Mouse (Mus musculus): Measurements from ENCODE around the gene Eno1. TPM values are rescaled to one million over a fixed set of nuclear protein-coding genes. Genes with fewer than 3 reads are reported as not detected.
A peak's percentile ranks its signal among the peaks of the same experiment; 100 is the strongest.

Eno1 gene
- polyA plus RNA-seq, 1 experiment from 2014 or later: 1,690 TPM

DNA sequence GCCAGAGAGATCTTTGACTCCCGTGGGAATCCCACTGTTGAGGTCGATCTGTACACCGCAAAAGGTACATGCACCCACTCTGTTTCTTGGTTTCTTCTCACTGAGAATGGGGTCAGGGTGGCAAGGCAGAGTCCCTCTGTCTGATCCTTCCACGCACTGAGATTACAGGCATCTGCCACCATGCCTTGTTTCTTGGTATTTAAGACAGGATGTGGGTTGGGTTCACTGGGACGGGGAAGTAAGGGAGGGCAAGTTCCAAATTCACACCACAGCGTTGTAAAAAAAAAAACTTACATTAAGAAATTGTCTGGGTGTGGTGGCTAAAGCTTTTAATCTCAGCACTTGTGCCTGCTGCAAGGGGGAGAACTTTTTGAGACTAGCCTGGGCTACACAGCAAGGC lies 3.0 kb downstream of the Eno1 start:
- WGBS: 20% methylated on average over 6 of the region's 6 CpGs
- peak overlapping the region; percentile 72 for H3K4me2 ChIP-seq
- no peaks in the 10 kb centered on the region for H3K9me3 ChIP-seq (replicated peaks)
- H3K4me3 ChIP-seq: peak overlapping the region; percentile 86
- peak overlapping the region; percentile 97 for H3K9ac ChIP-seq
- peaks cover 43% of the 10 kb centered on the region for H3K36me3 ChIP-seq
- no peaks in the 10 kb centered on the region for H3K27me3 ChIP-seq
- ATAC-seq (replicated peaks; ENCODE audit: insufficient number of reproducible peaks, insufficient read depth, low FRiP score, low read depth): no peak
- peak overlapping the region; percentile 98 for H3K27ac ChIP-seq
- H3K4me1 ChIP-seq (replicated peaks): peaks cover 59% of the 10 kb centered on the region

DNA sequence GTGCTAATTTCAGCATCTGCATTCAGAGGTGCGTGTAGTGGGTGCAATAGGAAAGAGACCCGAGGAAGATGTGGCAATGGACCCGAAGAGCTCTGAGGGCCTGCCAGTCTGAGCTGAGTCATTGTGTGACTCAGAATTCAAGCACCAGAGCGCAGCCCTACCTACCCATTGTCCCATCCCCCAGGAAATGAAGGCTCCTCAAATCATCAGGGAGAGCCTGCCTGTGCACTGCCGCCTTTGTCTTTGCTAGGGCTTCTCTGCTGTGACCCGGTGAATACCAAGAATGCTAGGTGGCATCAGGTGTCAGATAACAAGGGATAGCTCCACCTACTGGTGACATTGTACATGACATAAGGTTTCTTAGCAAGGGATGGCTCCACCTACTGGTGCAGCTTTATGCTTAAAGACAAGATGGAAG lies 3.4 kb downstream of the Eno1 start:
- ATAC-seq (replicated peaks; ENCODE audit: insufficient number of reproducible peaks, insufficient read depth, low FRiP score, low read depth): no peak
- peaks cover 48% of the 10 kb centered on the region for H3K36me3 ChIP-seq
- peak overlapping the region; percentile 86 for H3K4me3 ChIP-seq
- WGBS: 5% methylated on average over 6 of the region's 6 CpGs
- no peaks in the 10 kb centered on the region for H3K9me3 ChIP-seq (replicated peaks)
- H3K27me3 ChIP-seq: no peaks in the 10 kb centered on the region
- H3K9ac ChIP-seq: peak overlapping the region; percentile 97; the same call in 1 of the 2 replicates
- H3K4me1 ChIP-seq (replicated peaks): peaks cover 55% of the 10 kb centered on the region
- H3K27ac ChIP-seq: peak overlapping the region; percentile 98
- H3K4me2 ChIP-seq: peak overlapping the region; percentile 72

DNA sequence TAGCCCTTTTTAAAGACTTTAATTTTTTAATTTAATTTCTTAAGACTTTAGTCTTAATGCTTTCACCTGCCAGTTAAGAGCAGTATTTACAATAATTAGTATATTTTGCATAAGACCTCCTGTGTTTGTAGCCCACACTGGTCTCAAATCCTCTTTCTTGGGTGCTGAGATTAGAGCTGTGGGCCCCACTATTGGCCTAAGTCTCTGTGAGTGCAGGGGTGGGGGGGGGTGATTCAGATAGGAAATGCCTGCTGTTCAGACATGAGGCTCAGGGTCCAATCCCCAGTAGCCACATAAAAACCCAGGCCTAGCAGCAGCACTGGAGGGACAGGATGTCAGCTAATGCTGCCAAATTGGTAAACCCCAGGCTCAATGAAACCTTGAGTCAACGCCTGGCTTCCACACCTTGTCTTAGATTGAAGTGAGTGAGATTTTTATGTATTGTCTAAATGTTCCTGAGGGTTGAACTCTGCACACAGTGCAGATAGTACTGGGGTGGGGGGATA lies 3.9 kb downstream of the Eno1 start:
- ATAC-seq (replicated peaks; ENCODE audit: insufficient number of reproducible peaks, insufficient read depth, low FRiP score, low read depth): no peak
- Histone ChIP-seq H3K9ac (peak overlapping the region; percentile 25; the same call in 1 of the 2 replicates), H3K27ac (peak overlapping the region; percentile 49), H3K4me1 (replicated peaks) (peaks cover 50% of the 10 kb centered on the region), H3K36me3 (peaks cover 52% of the 10 kb centered on the region), H3K4me3 (peak overlapping the region; percentile 86), H3K4me2 (peak overlapping the region; percentile 72), H3K9me3 (replicated peaks) (no peaks in the 10 kb centered on the region), H3K27me3 (no peaks in the 10 kb centered on the region)
- WGBS: 62% methylated on average over 1 of the region's 1 CpGs

DNA sequence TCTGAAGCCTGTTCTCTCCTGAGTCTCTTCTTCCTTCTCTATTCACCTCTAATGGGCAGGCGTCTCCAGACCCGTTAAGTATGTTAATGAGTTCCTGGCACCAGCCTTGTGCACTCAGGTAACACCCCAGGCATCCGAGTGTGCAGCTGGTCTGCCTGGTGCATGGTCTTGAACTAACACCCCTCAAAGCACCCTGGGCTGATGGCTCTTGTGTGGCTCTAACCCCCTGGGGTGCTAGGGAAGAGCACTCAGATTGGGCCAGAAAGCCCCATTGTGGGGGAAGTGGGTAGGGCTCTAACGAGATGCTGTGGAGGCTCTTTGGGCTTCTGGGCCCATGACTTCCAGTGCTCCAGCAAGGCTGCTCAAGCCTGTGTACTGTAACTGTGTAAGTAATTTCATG lies 5.2 kb downstream of the Eno1 start:
- peak overlapping the region; percentile 72 for H3K4me2 ChIP-seq
- H3K9ac ChIP-seq: peak overlapping the region; percentile 33; the same call in 1 of the 2 replicates
- H3K36me3 ChIP-seq: peaks cover 64% of the 10 kb centered on the region
- 65% methylated on average over 4 of the region's 4 CpGs for WGBS
- peaks cover 59% of the 10 kb centered on the region for H3K4me1 ChIP-seq (replicated peaks)
- no peaks in the 10 kb centered on the region for H3K9me3 ChIP-seq (replicated peaks)
- H3K27ac ChIP-seq: peak overlapping the region; percentile 49; the same call in 1 of the 2 replicates
- no peak for ATAC-seq (replicated peaks; ENCODE audit: insufficient number of reproducible peaks, insufficient read depth, low FRiP score, low read depth)
- peak overlapping the region; percentile 7; the same call in 1 of the 2 replicates for H3K4me3 ChIP-seq
- no peaks in the 10 kb centered on the region for H3K27me3 ChIP-seq

DNA sequence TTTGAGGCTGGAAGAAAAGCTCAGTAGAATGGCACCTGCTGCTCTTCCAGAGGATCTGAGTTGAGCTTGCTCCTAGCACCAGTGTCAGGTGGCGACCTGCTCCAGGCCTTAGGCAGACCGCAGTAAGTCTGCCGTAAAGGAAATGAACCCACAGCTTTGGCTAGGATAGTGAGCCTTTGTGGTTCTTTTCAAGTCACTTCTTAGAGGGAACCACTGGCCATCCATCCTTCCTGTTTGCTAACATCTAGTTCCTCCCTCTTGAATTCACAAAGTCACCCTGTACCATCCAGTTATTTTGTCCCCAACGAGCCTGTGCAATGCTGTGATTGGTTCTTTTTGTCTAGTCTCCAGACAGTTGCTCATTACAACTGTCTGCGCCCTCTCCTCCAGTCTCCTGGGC lies 6.2 kb downstream of the Eno1 start:
- Histone ChIP-seq H3K27me3 (no peaks in the 10 kb centered on the region), H3K9ac (0 out of 2 replicates have a peak overlapping the region, but pooled peaks have one; percentile 22), H3K9me3 (replicated peaks) (no peaks in the 10 kb centered on the region), H3K4me3 (no peak overlapping the region), H3K4me1 (replicated peaks) (peaks cover 61% of the 10 kb centered on the region), H3K36me3 (peaks cover 74% of the 10 kb centered on the region), H3K4me2 (no peak overlapping the region), H3K27ac (peak overlapping the region; percentile 10; the same call in 1 of the 2 replicates)
- no peak for ATAC-seq (replicated peaks; ENCODE audit: insufficient number of reproducible peaks, insufficient read depth, low FRiP score, low read depth)
- 65% methylated on average over 5 of the region's 5 CpGs for WGBS

DNA sequence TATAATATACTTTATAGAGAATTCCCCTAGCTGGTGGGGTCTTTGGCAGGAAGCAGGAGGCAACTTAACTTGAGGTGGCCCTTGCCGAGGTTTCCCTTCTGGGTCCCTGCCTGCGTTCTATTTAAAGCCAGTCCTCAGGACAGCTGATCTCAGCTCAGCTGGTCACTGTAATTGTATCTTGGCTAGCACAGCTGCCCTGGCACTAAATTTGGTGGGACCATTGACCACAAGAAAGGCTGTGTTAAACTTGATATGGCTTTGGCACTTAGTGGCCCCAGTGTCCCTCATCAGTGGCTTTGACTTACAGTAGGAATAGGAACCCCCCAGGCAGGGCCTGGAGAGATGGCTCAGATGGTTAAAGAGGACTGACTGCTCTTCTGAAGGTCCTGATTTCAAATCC lies 9.4 kb downstream of the Eno1 start:
- no peak for ATAC-seq (replicated peaks; ENCODE audit: insufficient number of reproducible peaks, insufficient read depth, low FRiP score, low read depth)
- no peak overlapping the region for H3K4me3 ChIP-seq
- peaks cover 95% of the 10 kb centered on the region for H3K36me3 ChIP-seq
- WGBS: 46% methylated on average over 2 of the region's 2 CpGs
- no peaks in the 10 kb centered on the region for H3K27me3 ChIP-seq
- no peaks in the 10 kb centered on the region for H3K9me3 ChIP-seq (replicated peaks)
- H3K27ac ChIP-seq: peak overlapping the region; percentile 56
- H3K4me1 ChIP-seq (replicated peaks): peaks cover 52% of the 10 kb centered on the region
- no peak overlapping the region for H3K4me2 ChIP-seq
- H3K9ac ChIP-seq: no peak overlapping the region

DNA sequence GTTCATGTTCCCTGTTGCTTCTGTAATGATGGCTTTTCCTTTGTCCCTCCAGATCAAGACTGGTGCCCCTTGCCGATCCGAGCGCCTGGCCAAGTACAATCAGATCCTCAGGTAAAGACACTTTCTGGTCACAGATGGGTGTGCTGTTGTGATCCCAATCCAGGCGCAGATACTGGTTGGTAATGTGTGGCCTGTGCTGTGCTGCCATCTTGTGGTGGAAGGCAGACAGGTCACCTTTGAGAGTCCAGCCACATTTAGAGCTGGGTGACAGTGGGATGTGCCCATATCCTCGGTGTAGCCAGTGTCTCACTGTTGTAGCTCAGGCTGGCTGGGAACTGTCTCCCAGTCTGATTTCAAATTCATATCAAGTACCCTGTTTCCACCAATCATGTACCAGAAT lies 11.5 kb downstream of the Eno1 start:
- no peak overlapping the region for H3K4me2 ChIP-seq
- no peak overlapping the region for H3K9ac ChIP-seq
- no peaks in the 10 kb centered on the region for H3K9me3 ChIP-seq (replicated peaks)
- H3K4me3 ChIP-seq: no peak overlapping the region
- 53% methylated on average over 5 of the region's 5 CpGs for WGBS
- H3K27ac ChIP-seq: no peak overlapping the region
- H3K4me1 ChIP-seq (replicated peaks): peaks cover 32% of the 10 kb centered on the region
- no peaks in the 10 kb centered on the region for H3K27me3 ChIP-seq
- ATAC-seq (replicated peaks; ENCODE audit: insufficient number of reproducible peaks, insufficient read depth, low FRiP score, low read depth): no peak
- H3K36me3 ChIP-seq: peaks cover 85% of the 10 kb centered on the region

DNA sequence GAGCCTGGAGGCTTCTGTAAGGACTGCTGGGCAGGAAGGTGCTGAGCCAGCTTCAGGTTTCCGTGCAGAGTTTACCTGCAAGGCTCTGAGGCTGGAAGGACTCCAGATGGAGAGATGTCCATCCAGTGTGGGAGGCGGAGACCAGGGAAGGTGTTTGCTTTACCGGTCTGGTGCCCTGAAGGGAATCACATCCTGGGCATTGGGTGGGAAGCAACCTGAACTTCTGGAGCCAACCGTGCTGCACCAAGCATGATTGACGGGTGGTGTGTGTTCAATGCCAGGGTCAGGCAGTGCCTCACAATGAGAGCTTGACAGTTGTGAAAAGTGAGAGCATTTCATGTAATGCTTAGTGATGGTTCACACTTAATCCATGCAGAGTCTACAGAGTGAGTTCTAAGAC lies 12.4 kb downstream of the Eno1 start:
- H3K4me1 ChIP-seq (replicated peaks): peaks cover 26% of the 10 kb centered on the region
- H3K36me3 ChIP-seq: peaks cover 77% of the 10 kb centered on the region
- no peak overlapping the region for H3K4me3 ChIP-seq
- H3K9ac ChIP-seq: no peak overlapping the region
- WGBS: 76% methylated on average over 5 of the region's 5 CpGs
- no peak overlapping the region for H3K4me2 ChIP-seq
- ATAC-seq (replicated peaks; ENCODE audit: insufficient number of reproducible peaks, insufficient read depth, low FRiP score, low read depth): no peak
- H3K27ac ChIP-seq: no peak overlapping the region
- no peaks in the 10 kb centered on the region for H3K9me3 ChIP-seq (replicated peaks)
- H3K27me3 ChIP-seq: no peaks in the 10 kb centered on the region

DNA sequence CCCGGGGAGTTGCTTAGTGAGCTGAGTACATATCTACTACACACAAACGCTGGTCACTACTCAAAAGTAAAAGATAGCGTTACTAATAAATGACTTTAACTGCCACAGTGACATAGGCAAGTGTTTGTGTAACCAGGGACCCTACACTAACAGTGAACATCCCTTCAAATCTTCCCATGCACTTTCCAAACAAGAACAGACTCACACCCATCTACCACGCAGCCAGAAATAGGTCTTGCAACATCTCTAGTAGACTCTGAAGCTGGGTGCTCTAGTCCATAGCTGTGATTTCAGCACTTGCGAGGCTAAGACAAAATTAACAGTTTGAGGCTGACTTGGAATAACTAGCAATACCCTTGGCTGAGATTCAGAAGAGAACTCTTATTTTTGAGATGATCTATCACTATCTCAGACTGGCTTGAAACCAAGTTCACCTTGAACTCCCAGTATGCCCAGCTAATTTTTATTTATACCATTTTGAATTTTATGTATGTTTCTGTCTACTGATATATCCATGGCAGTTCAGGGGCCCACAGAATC lies 13.3 kb downstream of the Eno1 start:
- WGBS: 60% methylated on average over 5 of the region's 5 CpGs
- no peak for ATAC-seq (replicated peaks; ENCODE audit: insufficient number of reproducible peaks, insufficient read depth, low FRiP score, low read depth)
- no peak overlapping the region for H3K4me3 ChIP-seq
- H3K36me3 ChIP-seq: peaks cover 68% of the 10 kb centered on the region
- no peaks in the 10 kb centered on the region for H3K27me3 ChIP-seq
- no peak overlapping the region for H3K9ac ChIP-seq
- peak overlapping the region; percentile 57; the same call in 1 of the 2 replicates for H3K27ac ChIP-seq
- no peaks in the 10 kb centered on the region for H3K9me3 ChIP-seq (replicated peaks)
- no peak overlapping the region for H3K4me2 ChIP-seq
- peaks cover 26% of the 10 kb centered on the region for H3K4me1 ChIP-seq (replicated peaks)

DNA sequence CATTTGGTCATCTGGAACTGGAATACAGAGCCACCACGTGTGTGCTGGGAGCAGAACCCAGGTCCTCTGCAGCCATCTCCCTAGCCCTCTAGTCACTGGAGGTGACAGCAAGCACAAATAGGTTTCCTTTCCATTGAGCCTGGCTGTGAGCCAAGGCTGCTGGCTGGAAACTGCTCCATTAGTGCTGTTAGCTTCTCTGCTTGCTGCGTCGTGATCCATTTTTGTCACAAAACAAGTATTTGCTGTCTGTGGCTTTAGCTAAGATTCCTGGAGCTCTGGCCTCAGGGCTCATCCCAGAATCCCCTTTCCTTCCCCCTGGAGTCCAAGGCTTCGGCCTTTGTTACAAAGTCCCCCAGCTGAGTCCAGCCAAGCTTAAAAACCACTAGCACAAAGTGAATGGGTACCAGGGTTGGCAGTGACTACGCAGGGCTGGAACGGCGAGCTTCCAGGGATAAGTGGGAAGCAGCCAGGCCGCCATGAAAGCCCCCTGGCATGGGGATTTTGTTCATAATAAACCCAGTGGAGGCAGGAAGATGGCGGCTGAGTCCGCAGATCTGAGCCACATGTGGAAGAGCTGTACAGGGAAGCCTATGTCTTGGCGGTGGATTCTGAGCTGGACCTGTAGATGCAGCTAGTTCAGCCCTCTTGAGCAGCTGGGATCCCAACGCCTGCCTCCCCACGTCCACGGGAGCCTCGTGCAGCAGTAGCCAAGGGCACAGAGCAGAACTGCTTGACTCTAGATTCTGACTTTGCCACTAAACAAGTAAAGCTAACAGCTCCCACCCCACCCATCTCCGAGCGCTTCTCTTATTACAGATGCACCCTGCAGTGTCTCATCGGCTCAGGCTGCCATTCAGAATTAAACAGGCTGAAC lies 14.3 kb downstream of the Eno1 start:
- Histone ChIP-seq H3K27me3 (no peaks in the 10 kb centered on the region), H3K4me3 (no peak overlapping the region), H3K4me2 (no peak overlapping the region), H3K36me3 (peaks cover 59% of the 10 kb centered on the region), H3K9ac (no peak overlapping the region), H3K27ac (peak overlapping the region; percentile 57), H3K4me1 (replicated peaks) (peaks cover 23% of the 10 kb centered on the region), H3K9me3 (replicated peaks) (no peaks in the 10 kb centered on the region)
- WGBS: 56% methylated on average over 18 of the region's 18 CpGs
- no peak for ATAC-seq (replicated peaks; ENCODE audit: insufficient number of reproducible peaks, insufficient read depth, low FRiP score, low read depth)

DNA sequence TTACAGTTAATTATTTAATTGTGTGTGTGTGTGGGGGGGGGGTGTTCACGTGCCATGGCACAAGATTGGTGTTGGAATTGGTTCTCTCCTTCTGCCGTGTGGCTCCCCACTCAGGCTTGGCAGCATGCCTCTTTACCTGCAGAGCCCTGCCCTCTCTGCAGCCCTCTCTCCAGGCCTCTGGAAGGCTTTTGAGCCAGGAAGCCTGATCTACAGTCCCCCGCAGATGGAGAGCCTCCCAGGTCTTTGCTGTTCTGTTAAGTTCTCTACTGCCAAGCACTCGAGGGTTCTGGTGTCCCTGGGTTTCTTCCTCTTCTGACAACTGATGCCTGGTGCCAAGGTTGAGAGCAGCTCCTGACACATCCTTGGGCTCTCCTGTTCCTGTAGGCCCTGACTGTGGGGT lies 17.9 kb downstream of the Eno1 start:
- peaks cover 25% of the 10 kb centered on the region for H3K36me3 ChIP-seq
- no peaks in the 10 kb centered on the region for H3K9me3 ChIP-seq (replicated peaks)
- no peak for ATAC-seq (replicated peaks; ENCODE audit: insufficient number of reproducible peaks, insufficient read depth, low FRiP score, low read depth)
- H3K27ac ChIP-seq: no peak overlapping the region
- H3K4me1 ChIP-seq (replicated peaks): peaks cover 31% of the 10 kb centered on the region
- H3K4me3 ChIP-seq: no peak overlapping the region
- no peak overlapping the region for H3K9ac ChIP-seq
- no peaks in the 10 kb centered on the region for H3K27me3 ChIP-seq
- no peak overlapping the region for H3K4me2 ChIP-seq
- 61% methylated on average over 4 of the region's 4 CpGs for WGBS

Data from heart, embryonic 15.5 days (tissue).